Mouse (Mus musculus) heart, adult 2 months (tissue): Measurements from ENCODE around the gene Glp2r.

Experiments used
- CTCF ChIP-seq: fragments of 200-600 bp; IDR thresholded peaks from 2 replicates; pipeline ENCODE4 v1.8.1; 2022; ENCODE audit warnings: antibody characterized with exemption, mild to moderate bottlenecking, moderate library complexity
- EP300 ChIP-seq: fragments of 200-500 bp; IDR thresholded peaks from 2 replicates; pipeline ENCODE4 v1.6.1; 2011; ENCODE audit warnings: low read depth, low read length, control low read depth; ENCODE audit not compliant: insufficient read depth

DNA sequence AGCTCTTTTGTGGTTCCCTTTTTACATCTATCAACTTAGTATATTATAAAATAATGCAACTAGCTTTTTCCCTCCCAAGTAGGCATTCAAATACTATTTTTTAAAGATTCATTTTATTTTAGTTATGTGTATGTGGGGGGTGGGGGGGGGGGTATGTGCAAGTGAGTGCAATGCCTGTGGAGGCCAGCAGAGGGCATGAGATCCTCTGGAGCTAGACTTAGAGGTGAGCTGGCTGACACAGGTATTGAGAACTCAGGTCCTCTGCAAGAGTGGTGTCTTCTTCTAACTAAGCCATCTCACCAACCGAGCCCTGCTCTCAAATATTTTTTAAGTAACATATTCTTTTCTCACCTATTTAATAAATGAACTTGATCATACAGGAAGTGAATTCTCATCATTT lies 34.6 kb upstream of the Glp2r start:
- TF ChIP-seq EP300 (no peak), CTCF (peak; percentile 51)
